Mouse (Mus musculus) forebrain, embryonic 15.5 days (tissue): ENCODE results near the gene Prpsap1. TPM values are rescaled to one million over a fixed set of nuclear protein-coding genes. Genes with fewer than 3 reads are reported as not detected.

ENCODE experiments used
- ATAC-seq: fragments of 200-750 bp; cut with Nextera tagmentation; replicated peaks from 2 replicates; pipeline ENCODE4 v1.8.0; 2017; ENCODE audit warnings: mild to moderate bottlenecking, moderate TSS enrichment, moderate library complexity
- H3K27ac ChIP-seq: fragments of 300-500 bp; sonication (generic); replicated peaks from 2 replicates; pipeline ENCODE4 v1.5.1; 2015; ENCODE audit warnings: mild to moderate bottlenecking, inconsistent platforms
- H3K27me3 ChIP-seq: fragments of 300-500 bp; sonication (generic); 2 replicates; pipeline ENCODE4 v1.6.1; 2015; ENCODE audit warnings: inconsistent platforms
- H3K36me3 ChIP-seq: fragments of 300-500 bp; sonication (generic); 2 replicates; pipeline ENCODE4 v1.6.1; 2015; ENCODE audit warnings: mild to moderate bottlenecking, inconsistent platforms
- H3K4me1 ChIP-seq: fragments of 300-500 bp; sonication (generic); 2 replicates; pipeline ENCODE4 v1.6.1; 2015; ENCODE audit warnings: inconsistent platforms
- H3K4me2 ChIP-seq: fragments of 300-500 bp; sonication (generic); replicated peaks from 2 replicates; pipeline ENCODE4 v1.6.1; 2015; ENCODE audit warnings: mild to moderate bottlenecking, inconsistent platforms
- H3K4me3 ChIP-seq: fragments of 300-500 bp; sonication (generic); 2 replicates; pipeline ENCODE4 v1.5.1; 2015; ENCODE audit warnings: mild to moderate bottlenecking, inconsistent platforms
- H3K9ac ChIP-seq: fragments of 300-500 bp; sonication (generic); replicated peaks from 2 replicates; pipeline ENCODE4 v1.6.1; 2015; ENCODE audit warnings: mild to moderate bottlenecking, inconsistent platforms
- H3K9me3 ChIP-seq: fragments of 300-500 bp; sonication (generic); 2 replicates; pipeline ENCODE4 v1.6.1; 2016; ENCODE audit warnings: inconsistent platforms
- WGBS: fragments of 180-500 bp; shearing (Covaris S2); methylation state at CpG from one replicate; pipeline ENCODE4 v1.1.7; 2015; ENCODE audit warnings: mixed read lengths; 5-methylcytosine and 5-hydroxymethylcytosine counted together
- polyA plus RNA-seq: library from polyadenylated mRNA; unstranded; fragments of >200 nt; fragmentation: Nextera tagmentation; extraction: Ambion mirVana; gene quantifications from 2 replicates; pipeline ENCODE4 v1.2.1, GENCODE M21; 2015

The Prpsap1 gene
- polyA plus RNA-seq, 1 experiment from 2014 or later, result 193 TPM

GRCm38 (mm10) chr11:116435992-116436724 lies 57.8 kb downstream of the Prpsap1 start:
- H3K9ac ChIP-seq, result peak overlapping the region; percentile 95
- peaks cover 37% of the 10 kb centered on the region for H3K4me1 ChIP-seq
- no peaks in the 10 kb centered on the region for H3K27me3 ChIP-seq
- H3K4me3 ChIP-seq, result peak overlapping the region; percentile 91
- no peak for ATAC-seq
- H3K27ac ChIP-seq, result peak overlapping the region; percentile 43; the same call in 1 of the 2 replicates
- no peaks in the 10 kb centered on the region for H3K9me3 ChIP-seq
- H3K36me3 ChIP-seq, result peaks cover 17% of the 10 kb centered on the region; the same call in 1 of the 2 replicates
- 71% methylated on average over 5 of the region's 5 CpGs for WGBS
- H3K4me2 ChIP-seq, result peak overlapping the region; percentile 84

DNA sequence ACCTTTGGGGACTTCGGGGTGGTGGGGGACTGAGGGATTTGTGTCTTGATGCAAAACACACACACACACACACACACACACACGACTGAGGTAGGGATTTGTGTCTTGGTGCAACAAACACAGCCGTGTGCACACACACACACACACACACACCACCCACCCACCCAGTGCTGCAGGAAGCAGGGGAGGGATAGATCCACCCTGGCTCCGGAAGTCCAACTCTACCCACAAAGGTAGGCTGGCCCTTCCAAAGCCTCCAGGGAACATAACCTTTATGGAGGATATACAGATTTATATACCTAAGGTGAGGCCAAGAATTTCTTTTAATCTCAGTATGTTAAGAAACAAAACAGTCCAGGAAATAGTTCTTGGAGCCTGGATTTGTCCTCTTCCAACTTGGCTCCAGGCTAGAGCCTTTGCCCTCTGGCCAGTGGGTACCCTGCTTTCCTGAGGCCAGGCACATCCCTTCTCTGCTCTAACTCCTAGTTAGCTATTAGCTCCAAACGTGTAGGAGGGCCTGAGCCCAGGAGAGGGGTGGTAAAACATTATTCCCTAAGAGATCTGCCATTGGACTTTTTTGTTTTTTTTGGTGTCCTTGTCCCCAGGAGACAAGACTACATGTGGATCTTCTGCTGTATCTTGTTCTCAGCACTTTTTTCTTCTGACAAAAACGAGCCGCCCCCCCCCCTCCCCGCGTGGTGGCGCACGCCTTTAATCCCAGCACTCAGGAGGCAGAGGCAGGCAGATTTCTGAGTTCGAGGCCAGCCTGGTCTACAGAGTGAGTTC lies 58.8 kb downstream of the Prpsap1 start:
- Histone ChIP-seq H3K9me3 (no peaks in the 10 kb centered on the region), H3K27ac (peak overlapping the region; percentile 95), H3K4me2 (peak overlapping the region; percentile 84), H3K27me3 (no peaks in the 10 kb centered on the region), H3K4me3 (peak overlapping the region; percentile 91), H3K36me3 (peaks cover 17% of the 10 kb centered on the region; the same call in 1 of the 2 replicates), H3K4me1 (peaks cover 42% of the 10 kb centered on the region), H3K9ac (peak overlapping the region; percentile 95)
- WGBS, result 47% methylated on average over 12 of the region's 12 CpGs
- ATAC-seq, result no peak

- Histone ChIP-seq H3K27ac (peak overlapping the region; percentile 95), H3K27me3 (no peaks in the 10 kb centered on the region), H3K9me3 (no peaks in the 10 kb centered on the region), H3K4me1 (peaks cover 39% of the 10 kb centered on the region), H3K9ac (peak overlapping the region; percentile 95), H3K4me2 (peak overlapping the region; percentile 84), H3K4me3 (peak overlapping the region; percentile 91), H3K36me3 (peaks cover 13% of the 10 kb centered on the region; the same call in 1 of the 2 replicates)
- peak; percentile 7 for ATAC-seq
- WGBS, result under 1% methylated on average over 53 of the region's 67 CpGs
These were observed 59.6 kb downstream of the Prpsap1 start for GRCm38 (mm10) chr11:116434287-116434966.

- Histone ChIP-seq H3K4me1 (peaks cover 33% of the 10 kb centered on the region), H3K27ac (peak within 1 kb of the TSS; percentile 95), H3K36me3 (peaks cover 6% of the 10 kb centered on the region; the same call in 1 of the 2 replicates), H3K4me3 (peak within 1 kb of the TSS; percentile 91), H3K4me2 (peak within 1 kb of the TSS; percentile 84), H3K9ac (peak within 1 kb of the TSS; percentile 95), H3K9me3 (no peaks in the 10 kb centered on the region), H3K27me3 (no peaks in the 10 kb centered on the region)
- peak; percentile 98 for ATAC-seq
- WGBS, result 1% methylated on average over 65 of the region's 66 CpGs
These were observed 60.4 kb downstream of the Prpsap1 start, which contains the start of gene Ubald2 for GRCm38 (mm10) chr11:116433356-116434286. Gene Ubald2, plus strand, starts transcription at chr11:116434094.

GRCm38 (mm10) chr11:116432593-116433355 lies 61.2 kb downstream of the Prpsap1 start:
- Histone ChIP-seq H3K4me1 (peaks cover 33% of the 10 kb centered on the region), H3K4me3 (no peak overlapping the region), H3K9me3 (no peaks in the 10 kb centered on the region), H3K36me3 (peaks cover 6% of the 10 kb centered on the region; the same call in 1 of the 2 replicates), H3K9ac (no peak overlapping the region), H3K27me3 (no peaks in the 10 kb centered on the region), H3K27ac (no peak overlapping the region), H3K4me2 (no peak overlapping the region)
- 55% methylated on average over 8 of the region's 8 CpGs for WGBS
- ATAC-seq, result no peak

DNA sequence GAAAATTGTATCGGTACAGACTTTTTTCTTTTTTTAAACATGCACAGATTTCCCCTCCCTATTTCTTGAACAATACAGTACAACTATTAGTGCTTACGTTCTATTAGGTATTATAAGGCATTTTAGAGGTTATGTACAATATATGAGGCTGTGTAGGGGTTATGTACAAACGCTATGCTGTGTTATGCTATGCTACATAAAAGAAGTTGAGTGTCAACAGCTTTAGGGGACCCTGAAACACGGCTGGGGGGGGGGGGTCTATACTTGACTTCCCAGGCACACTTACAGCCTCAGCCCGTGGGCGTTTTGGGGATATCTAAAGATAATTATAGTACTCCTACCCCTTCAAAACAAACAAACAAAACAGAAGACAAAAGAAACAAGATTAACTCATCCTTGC lies 61.9 kb downstream of the Prpsap1 start:
- no peak for ATAC-seq
- Histone ChIP-seq H3K9me3 (no peaks in the 10 kb centered on the region), H3K4me1 (peaks cover 26% of the 10 kb centered on the region), H3K27me3 (no peaks in the 10 kb centered on the region), H3K4me3 (no peak overlapping the region), H3K27ac (no peak overlapping the region), H3K36me3 (no peaks in the 10 kb centered on the region), H3K9ac (no peak overlapping the region), H3K4me2 (no peak overlapping the region)
- WGBS, result 43% methylated on average over 6 of the region's 6 CpGs

GRCm38 (mm10) chr11:116431428-116432077 lies 62.4 kb downstream of the Prpsap1 start:
- Histone ChIP-seq H3K4me1 (peaks cover 21% of the 10 kb centered on the region), H3K9me3 (no peaks in the 10 kb centered on the region), H3K4me3 (no peak overlapping the region), H3K27ac (no peak overlapping the region), H3K9ac (no peak overlapping the region), H3K36me3 (no peaks in the 10 kb centered on the region), H3K4me2 (no peak overlapping the region), H3K27me3 (no peaks in the 10 kb centered on the region)
- no peak for ATAC-seq
- 51% methylated on average over 11 of the region's 11 CpGs for WGBS

DNA sequence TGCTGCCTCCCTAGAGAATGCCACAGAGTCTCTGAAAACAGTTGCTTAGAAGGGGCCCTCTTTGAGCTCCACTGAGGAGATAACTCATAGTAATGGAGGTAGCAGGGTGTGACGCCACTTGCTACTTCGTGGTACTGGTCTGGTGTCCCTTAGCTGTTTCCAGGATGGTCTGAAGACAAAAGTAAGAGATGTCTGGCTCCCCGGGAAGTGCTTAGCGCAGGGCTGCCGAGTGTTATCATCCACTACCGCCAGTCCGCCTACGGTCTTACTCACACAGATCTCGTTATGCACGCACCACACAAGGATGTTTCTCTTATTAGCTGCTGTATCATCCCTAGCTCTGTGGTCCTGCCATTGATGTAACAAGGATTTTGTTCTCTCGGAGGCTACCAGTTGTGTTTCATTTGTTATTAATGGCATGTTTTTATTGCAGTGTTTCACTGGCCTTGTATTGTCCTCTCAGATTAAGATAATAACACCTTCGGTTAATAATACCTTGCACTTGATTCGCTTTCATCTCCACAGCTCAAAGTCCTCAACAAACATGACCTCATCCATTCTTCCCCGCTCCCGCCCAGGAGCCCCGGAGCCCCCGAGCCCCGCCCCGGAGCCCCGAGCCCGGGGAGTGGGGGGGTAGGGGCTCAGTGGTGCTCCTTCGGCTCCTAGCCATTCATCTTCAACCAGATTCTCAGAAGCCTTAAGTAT lies 63.1 kb downstream of the Prpsap1 start:
- no peak overlapping the region for H3K27ac ChIP-seq
- peaks cover 14% of the 10 kb centered on the region for H3K4me1 ChIP-seq
- no peaks in the 10 kb centered on the region for H3K27me3 ChIP-seq
- 19% methylated on average over 22 of the region's 22 CpGs for WGBS
- H3K4me3 ChIP-seq, result no peak overlapping the region
- H3K4me2 ChIP-seq, result no peak overlapping the region
- no peaks in the 10 kb centered on the region for H3K9me3 ChIP-seq
- 0 out of 2 replicates have a peak overlapping the region, but pooled peaks have one; percentile 3 for H3K9ac ChIP-seq
- H3K36me3 ChIP-seq, result no peaks in the 10 kb centered on the region
- no peak for ATAC-seq

- H3K4me3 ChIP-seq, result no peak overlapping the region
- 81% methylated on average over 9 of the region's 9 CpGs for WGBS
- H3K27ac ChIP-seq, result no peak overlapping the region
- no peaks in the 10 kb centered on the region for H3K9me3 ChIP-seq
- no peaks in the 10 kb centered on the region for H3K27me3 ChIP-seq
- H3K36me3 ChIP-seq, result no peaks in the 10 kb centered on the region
- peaks cover 6% of the 10 kb centered on the region; the same call in 1 of the 2 replicates for H3K4me1 ChIP-seq
- no peak overlapping the region for H3K4me2 ChIP-seq
- no peak for ATAC-seq
- H3K9ac ChIP-seq, result 0 out of 2 replicates have a peak overlapping the region, but pooled peaks have one; percentile 3
These were observed 64.0 kb downstream of the Prpsap1 start for GRCm38 (mm10) chr11:116429862-116430613.
